Mouse (Mus musculus) gastrocnemius, postnatal 36 days (tissue): Measurements from ENCODE around the gene Mycbp2. TPM values are rescaled to one million over a fixed set of nuclear protein-coding genes. Genes with fewer than 3 reads are reported as not detected.

Experiments used
- DNase-seq, 2 experiments: peaks; one replicate each; pipeline ENCODE4 v3.0.0; 2022
- intact Hi-C: fragments of 180-260 bp; cut with DNase I; formaldehyde crosslinking; loops from one replicate; pipeline ENCODE4 v1.15.1; 2025
- long read RNA-seq, 2 experiments: library from polyadenylated mRNA; stranded (forward); transcript quantifications; one replicate each; pipeline ENCODE4 v2.0.0; 2021
- total RNA-seq, 2 experiments: library from RNA; stranded (reverse); gene quantifications; 2 replicates each; pipeline ENCODE4 v1.2.3; 2021

The Mycbp2 gene
- total RNA-seq, result 10 to 100 TPM; 22.5 to 26.0 TPM
- long read RNA-seq, experiment 1, partial matches to known transcripts, result 6 of 8 reads
- long read RNA-seq, experiment 1, other reads (novel, unspliced or antisense), result 2 of 8 reads
- long read RNA-seq, experiment 2, partial matches to known transcripts, result 0 of 3 reads
- long read RNA-seq, experiment 2, other reads (novel, unspliced or antisense), result 3 of 3 reads

DNA sequence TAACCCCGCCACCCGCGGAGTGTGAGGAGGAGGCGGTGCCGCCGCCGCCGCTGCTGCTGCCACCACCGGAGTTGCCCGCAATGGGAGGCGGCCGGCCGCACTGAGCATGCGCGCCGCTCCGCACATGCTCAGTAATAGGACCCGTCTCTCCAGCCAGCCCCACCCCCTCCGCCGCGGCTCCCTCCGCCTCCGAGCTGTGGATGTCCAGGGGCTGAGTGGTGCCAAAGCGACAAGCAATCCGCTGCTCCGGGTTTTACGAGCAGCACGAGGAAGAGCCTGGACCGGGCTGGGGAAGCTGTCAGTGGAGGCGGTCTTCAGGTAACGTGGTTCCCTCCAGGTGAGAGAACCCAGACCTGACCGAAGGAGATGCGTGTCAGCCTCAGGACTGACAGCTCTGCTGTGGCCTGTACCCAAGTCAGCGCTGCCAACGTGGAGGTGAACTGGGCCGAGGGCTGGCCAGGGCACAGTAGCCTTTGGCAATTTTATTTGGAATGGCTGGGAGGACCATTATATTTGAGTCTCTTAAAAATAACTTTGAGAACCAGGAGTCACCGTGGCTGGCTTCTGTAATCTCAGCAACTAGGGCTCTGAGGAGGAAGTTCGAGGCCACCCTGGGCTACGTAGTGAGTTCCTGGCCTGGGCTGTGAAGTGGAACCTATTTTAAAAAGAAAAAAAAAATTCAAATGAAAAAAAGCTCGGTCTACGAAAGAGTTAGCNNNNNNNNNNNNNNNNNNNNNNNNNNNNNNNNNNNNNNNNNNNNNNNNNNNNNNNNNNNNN, at the start of gene Mycbp2:
Mycbp2 (minus strand) TSS at position 86 of the 777 bp plus-strand sequence.
- intact Hi-C loops, result loop anchor here (2.0 to 10.0 kb wide), 3 partner anchors 52 to 124 kb away; no protein-coding TSS in a partner anchor

DNA sequence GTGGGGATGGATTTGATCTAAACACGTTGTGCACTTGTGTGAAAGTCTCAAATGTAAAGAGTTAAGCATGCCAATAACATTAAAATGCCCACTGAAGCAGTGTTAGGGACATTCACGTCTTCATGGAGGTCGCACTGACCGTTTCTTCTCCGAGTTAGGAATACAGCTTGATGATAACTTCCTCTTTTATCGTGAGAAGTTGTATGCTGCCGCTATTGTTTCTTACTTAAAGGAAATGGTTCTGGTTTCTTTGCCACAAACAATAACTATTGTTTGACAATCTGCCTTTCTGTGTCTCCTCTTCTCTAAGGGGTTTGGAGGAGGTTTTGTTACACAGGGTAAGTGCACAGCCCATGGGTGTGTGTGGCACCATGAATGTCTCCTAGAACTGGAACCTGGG, 45.8 kb upstream of the Mycbp2 start:
- no peak for DNase-seq
- intact Hi-C loops, result no loop called here

More for the DNA sequence above, at the start of gene Mycbp2:
- DNase-seq, result peak; percentile 96 to 98

- DNase-seq, result no peak
- intact Hi-C loops, result no loop called here
These were observed 40.8 kb upstream of the Mycbp2 start for GRCm38 (mm10) chr14:103387431-103387830.

- no peak for DNase-seq
- intact Hi-C loops, result no loop called here
These were observed 40.3 kb upstream of the Mycbp2 start for GRCm38 (mm10) chr14:103386871-103387270.

- intact Hi-C loops, result no loop called here
- DNase-seq, result no peak
These were observed 38.5 kb upstream of the Mycbp2 start for GRCm38 (mm10) chr14:103385084-103385610.

- intact Hi-C loops, result no loop called here
- no peak for DNase-seq
These were observed 32.1 kb upstream of the Mycbp2 start for GRCm38 (mm10) chr14:103378703-103379102.

DNA sequence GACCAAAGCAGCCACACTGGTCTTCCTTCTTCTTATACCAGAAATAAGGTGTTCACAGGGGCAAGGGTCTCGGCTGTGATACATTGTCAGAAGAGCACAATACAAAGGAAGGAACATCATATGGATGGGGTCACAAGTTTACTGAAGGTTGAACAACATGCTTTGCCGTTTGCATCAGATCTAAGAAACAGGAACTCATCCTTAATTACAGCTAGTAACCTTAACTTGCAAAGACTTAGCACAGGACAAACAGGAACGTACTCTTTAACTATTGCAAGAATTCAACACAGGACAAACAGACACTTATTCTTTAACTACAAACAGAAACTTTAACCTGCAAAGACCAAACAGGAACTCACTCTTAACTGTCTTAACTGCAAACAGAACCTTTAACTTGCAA, 30.2 kb upstream of the Mycbp2 start:
- DNase-seq, result no peak
- intact Hi-C loops, result no loop called here

DNA sequence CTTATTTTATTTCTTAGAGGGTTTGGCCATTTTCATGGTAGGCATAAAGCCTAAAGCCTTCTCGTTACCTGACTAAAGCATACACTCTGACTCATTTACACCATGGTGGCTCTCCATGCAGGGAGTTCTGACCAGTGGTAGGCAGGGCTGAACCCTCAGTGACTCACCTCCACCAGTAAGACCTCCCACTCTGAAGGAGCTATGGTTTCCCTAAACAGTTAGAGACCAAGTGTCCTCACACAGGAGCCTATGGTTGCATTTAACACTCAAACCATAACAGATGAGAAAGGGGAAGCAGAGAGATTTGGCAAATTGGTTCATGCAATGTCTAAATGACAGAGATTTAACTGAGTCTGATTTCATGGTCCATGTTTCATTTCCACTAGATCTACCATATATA, 28.9 kb upstream of the Mycbp2 start:
- intact Hi-C loops, result no loop called here

GRCm38 (mm10) chr14:103363199-103363598, 16.6 kb upstream of the Mycbp2 start:
- intact Hi-C loops, result no loop called here
- DNase-seq, result no peak

More for the DNA sequence above, 28.9 kb upstream of the Mycbp2 start:
- DNase-seq, result no peak

- no peak for DNase-seq
- intact Hi-C loops, result no loop called here
These were observed 9.5 kb upstream of the Mycbp2 start for GRCm38 (mm10) chr14:103356066-103356465.

GRCm38 (mm10) chr14:103354396-103355352, 8.1 kb upstream of the Mycbp2 start:
- intact Hi-C loops, result no loop called here
- DNase-seq, result no peak

GRCm38 (mm10) chr14:103345858-103346728, 521 bp downstream of the Mycbp2 start:
- peak; percentile 37 to 59 for DNase-seq
- intact Hi-C loops, result loop anchor here (2.0 to 10.0 kb wide), 3 partner anchors 51 to 125 kb away; no protein-coding TSS in a partner anchor

- intact Hi-C loops, result loop anchor here (5.0 to 10.0 kb wide), 2 partner anchors 51 to 87 kb away; no protein-coding TSS in a partner anchor
- DNase-seq, result no peak
These were observed 1.1 kb downstream of the Mycbp2 start for GRCm38 (mm10) chr14:103345486-103345857.

DNA sequence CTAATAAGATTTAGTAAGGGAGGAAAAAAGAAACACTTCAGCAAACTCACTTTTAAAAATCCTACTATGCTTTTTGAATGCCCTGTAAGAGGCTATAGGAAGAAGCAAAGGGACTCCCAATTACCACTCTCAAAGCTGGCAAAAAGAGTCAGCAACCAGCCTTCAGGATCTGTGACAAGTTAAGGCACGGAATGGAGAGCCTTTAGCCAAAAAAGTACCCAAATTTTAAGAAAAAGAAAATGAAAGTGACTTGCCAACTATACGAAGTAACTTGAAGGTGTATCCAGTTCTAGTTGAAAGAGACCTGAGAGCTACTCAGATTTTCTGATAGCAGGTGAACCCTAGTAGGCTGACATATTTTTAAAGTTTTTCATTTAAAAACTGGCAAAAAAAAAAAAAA, 1.6 kb downstream of the Mycbp2 start:
- intact Hi-C loops, result loop anchor here (5.0 to 10.0 kb wide), 2 partner anchors 50 to 87 kb away; no protein-coding TSS in a partner anchor
- no peak for DNase-seq

GRCm38 (mm10) chr14:103343791-103344190, 2.8 kb downstream of the Mycbp2 start:
- no peak for DNase-seq
- intact Hi-C loops, result loop anchor here (10.0 kb wide), 1 partner anchor 49 kb away; no protein-coding TSS in a partner anchor

DNA sequence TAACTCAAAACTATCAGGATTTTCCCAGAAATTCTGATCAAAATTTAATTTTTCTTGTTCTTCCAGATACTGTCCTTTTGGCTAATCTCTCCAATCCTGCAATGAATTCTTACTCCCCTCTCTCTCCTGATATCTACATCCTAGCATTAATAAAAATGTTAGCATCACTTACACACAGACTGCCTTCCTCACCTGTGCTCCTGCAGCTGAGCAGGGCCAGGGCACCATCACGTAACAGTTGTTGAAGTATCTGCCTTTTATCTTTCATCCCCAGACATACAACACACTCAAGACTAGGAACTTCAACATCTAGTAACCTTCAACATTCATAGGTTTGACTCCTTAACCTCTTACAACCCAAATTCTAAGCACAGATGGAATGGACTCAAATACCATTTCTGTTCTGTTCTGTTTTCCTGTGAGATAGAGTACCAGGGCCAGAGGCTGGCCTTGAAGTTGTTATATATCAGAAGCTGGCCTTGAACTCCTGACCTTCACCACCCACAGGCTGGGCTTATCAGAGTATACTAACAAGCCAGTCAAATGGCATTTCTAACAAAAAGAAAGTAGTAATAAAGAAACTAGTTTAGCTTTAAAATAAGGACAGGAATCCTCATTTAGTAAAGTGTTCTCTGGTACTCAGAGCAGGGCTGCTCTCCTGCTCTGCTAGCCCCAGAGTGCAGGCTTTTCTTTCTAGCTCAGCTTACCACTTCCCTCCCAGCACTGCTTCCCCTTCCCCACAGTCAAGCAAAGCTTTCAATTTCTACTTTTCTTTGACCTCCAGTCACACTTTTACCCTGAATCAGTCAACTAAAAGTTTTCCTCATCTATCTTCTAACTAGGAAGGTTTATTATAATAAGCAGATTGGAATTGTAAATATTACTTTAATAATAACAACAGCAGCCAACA, 5.0 kb downstream of the Mycbp2 start:
- intact Hi-C loops, result loop anchor here (10.0 kb wide), 1 partner anchor 47 kb away; no protein-coding TSS in a partner anchor
- DNase-seq, result no peak

GRCm38 (mm10) chr14:103312926-103313325, 33.7 kb downstream of the Mycbp2 start:
- intact Hi-C loops, result no loop called here
- DNase-seq, result no peak

GRCm38 (mm10) chr14:103296227-103296626, 50.4 kb downstream of the Mycbp2 start:
- intact Hi-C loops, result loop anchor here (10.0 kb wide), 1 partner anchor 49 kb away; the partner anchor contains the start of gene Mycbp2
- no peak for DNase-seq
